Mouse (Mus musculus) brain, embryonic 14.5 days (tissue): ENCODE data around the gene Ankib1. TPM values are rescaled to one million over a fixed set of nuclear protein-coding genes. Genes with fewer than 3 reads are reported as not detected.

Experiments used
- DNase-seq: peaks from one replicate; pipeline ENCODE4 v3.0.0-alpha.2; 2011; ENCODE audit warnings: low read depth
- CTCF ChIP-seq: fragments of 200-500 bp; IDR thresholded peaks from 2 replicates; pipeline ENCODE4 v1.5.1; 2012; ENCODE audit warnings: inconsistent platforms, mild to moderate bottlenecking, moderate library complexity, borderline replicate concordance; ENCODE audit not compliant: insufficient read depth, insufficient read length; ENCODE audit errors: extremely low read depth
- POLR2A ChIP-seq: fragments of 200-500 bp; IDR thresholded peaks from 2 replicates; pipeline ENCODE4 v1.6.1; 2012; ENCODE audit warnings: mild to moderate bottlenecking, inconsistent platforms, borderline replicate concordance; ENCODE audit not compliant: poor library complexity, insufficient read depth, insufficient read length, severe bottlenecking; ENCODE audit errors: extremely low read depth
- polyA plus RNA-seq: library from polyadenylated mRNA; depleted of rRNA; stranded (reverse); fragments of >200 nt; gene quantifications from 2 replicates; pipeline ENCODE4 v1.2.3, GENCODE M21; 2012; rRNA removed

Gene Ankib1
- polyA plus RNA-seq, 1 experiment, result 27.8 TPM

DNA sequence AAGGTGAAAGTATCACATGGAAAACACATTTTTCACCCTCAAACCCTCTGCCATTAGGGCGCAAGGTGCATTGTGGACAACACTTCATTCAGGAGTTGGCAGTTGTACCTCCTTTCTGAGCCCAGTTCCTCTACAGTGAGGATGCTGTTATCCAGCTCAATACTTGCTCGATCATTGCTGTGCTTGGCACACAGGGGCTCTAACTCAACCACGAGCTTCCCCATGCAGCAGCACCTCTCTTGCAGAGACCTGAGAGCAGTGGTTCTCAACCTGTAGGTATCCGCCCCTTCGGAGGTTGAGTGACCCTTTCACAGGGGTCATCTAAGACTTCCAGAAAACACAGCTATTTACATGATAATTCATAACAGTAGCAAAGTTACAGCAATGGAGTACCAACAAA is 151.1 kb downstream of the Ankib1 start:
- no peak for DNase-seq
- TF ChIP-seq POLR2A (no peak), CTCF (no peak)

DNA sequence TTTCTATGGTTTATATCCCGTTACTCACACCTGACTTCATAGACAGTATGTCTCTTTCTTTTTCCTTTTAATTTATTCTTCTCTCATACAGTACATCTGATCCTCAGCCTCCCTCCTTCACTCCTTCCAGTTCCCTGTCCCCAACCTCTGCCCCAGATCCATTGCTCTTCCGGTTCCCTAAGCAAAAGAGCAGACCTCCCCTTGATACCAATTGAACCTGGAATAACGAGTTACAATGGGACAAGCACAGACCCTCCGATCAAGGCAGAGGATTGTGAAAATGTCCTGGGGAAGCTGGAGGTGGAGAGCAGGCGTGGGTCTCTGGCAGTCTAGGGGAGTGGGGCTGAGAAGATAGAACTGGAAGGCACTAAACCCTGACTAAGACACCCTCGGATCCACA is 151.8 kb downstream of the Ankib1 start, which contains the start of gene Tmbim7:
Tmbim7 (plus strand) TSS at position 301 of the 400 bp plus-strand sequence.
- no peak for DNase-seq

GRCm38 (mm10) chr5:3648849-3649210 is 153.9 kb downstream of the Ankib1 start:
- TF ChIP-seq POLR2A, result no peak
- TF ChIP-seq CTCF, result no peak

More for the DNA sequence above, 151.8 kb downstream of the Ankib1 start, which contains the start of gene Tmbim7:
- TF ChIP-seq CTCF (no peak), POLR2A (no peak)

DNA sequence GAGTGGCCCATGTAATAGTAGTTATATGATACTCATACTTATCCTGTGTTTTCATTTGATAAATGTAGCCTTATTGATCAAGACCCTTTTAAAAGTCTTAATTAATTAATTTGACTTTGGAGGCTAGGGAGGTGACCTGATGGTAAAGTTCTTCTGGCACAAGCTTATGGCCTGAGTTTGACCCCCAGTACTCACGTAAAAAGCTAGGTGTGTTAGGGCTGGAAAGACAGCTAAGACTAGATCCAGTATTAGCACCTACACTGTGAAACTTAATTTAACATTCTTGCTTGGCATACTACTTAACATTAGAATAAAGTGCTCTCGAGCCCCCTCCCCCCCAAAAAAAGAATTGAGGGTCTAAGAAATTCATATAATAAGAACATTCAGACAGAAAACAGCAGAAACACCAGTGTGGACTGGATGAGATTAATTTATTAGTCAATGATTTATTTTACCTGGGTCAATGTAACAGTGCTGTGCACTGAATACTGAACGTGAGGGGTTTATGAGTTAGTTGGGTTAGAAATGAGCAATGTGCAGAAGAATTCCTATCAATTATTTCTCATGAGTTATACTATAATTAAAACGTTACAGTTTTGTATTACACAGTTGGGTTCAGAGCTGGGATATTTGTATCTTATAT is 154.4 kb downstream of the Ankib1 start:
- TF ChIP-seq CTCF, result no peak
- no peak for TF ChIP-seq POLR2A
- DNase-seq, result peak; percentile 16

More at GRCm38 (mm10) chr5:3648849-3649210, 153.9 kb downstream of the Ankib1 start:
- no peak for DNase-seq

DNA sequence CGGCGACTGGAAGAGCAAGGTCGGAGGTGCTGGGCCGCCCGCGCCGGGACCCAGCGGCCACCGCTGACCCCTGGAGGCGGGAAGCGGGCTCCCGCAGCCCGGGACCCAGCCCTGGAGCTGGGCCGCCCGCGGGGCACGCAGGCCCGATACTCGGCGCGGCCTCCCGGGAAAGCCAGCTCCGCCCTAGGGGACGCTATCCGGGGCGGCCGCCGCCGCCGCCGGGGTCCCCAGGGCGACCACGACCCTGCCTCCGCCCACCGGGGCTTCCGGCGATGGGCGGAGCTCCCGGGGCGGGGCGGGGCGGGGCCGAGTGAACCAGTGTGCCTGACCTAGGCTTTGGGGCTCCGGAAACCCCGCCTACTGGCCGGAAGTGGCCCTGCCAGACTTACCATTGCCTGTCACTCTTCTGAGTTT is 155.0 kb downstream of the Ankib1 start:
- TF ChIP-seq POLR2A (peak; percentile 92), CTCF (peak; percentile 40; the same call in 1 of the 2 replicates)
- DNase-seq, result peak; percentile 93

DNA sequence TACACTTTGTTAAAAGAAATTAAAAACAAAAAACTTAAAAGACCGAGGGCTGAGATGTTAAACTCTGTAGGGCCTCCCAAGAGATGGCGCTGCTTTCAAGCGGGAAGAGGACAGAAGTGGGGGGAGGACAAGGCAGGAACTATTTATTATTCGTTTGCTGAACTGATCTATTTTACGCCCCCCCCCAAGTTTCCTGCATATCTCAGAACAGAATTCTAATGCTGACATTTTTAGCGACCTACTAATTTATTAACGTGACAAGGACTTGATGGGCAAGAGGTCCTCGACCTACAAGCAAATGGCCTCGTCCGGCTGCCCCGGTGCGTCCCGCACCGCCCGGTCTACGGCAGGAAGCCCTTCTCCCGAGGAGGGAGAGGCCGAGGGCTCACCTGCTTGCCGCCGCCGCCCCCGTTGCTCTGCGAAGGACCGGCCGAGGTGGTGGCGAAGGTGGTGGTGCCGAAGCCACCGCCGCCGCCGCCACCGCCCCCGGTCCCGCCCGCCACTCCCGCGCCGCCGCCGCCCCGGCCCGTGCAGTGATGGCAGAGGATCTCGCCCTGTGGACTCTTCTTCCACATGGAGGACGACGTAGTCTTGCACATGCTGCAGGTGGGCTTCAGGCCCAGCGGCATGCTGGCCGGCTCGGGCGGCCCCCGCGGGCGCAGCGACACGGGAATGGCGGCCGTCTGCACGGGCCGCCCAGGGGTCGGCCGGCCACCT is 155.6 kb downstream of the Ankib1 start:
- TF ChIP-seq POLR2A (no peak), CTCF (peak; percentile 52; the same call in 1 of the 2 replicates)
- DNase-seq, result peak; percentile 84

DNA sequence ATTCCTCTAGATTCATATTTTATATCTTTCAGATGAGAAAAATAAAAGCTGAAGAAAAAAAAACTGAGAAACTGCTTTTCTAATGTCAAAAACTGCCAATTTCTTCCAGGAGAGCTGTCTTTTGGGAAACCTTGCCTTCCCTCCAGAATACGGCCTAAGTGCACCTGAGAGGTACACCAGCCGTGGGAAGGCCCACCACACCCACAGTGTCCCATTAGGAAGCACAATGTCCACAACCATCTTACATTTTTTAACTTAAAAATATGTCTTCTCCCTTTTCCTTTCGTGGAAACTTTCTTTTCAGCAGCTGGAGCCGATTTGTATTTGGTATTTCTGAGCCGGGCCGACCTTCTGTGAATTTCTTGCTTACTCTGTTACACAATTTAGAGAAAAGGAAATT is 156.2 kb downstream of the Ankib1 start:
- DNase-seq, result no peak
- TF ChIP-seq POLR2A, result no peak
- no peak for TF ChIP-seq CTCF

- no peak for DNase-seq
- no peak for TF ChIP-seq CTCF
- TF ChIP-seq POLR2A, result no peak
Observed at GRCm38 (mm10) chr5:3645326-3645725, 157.4 kb downstream of the Ankib1 start.

DNA sequence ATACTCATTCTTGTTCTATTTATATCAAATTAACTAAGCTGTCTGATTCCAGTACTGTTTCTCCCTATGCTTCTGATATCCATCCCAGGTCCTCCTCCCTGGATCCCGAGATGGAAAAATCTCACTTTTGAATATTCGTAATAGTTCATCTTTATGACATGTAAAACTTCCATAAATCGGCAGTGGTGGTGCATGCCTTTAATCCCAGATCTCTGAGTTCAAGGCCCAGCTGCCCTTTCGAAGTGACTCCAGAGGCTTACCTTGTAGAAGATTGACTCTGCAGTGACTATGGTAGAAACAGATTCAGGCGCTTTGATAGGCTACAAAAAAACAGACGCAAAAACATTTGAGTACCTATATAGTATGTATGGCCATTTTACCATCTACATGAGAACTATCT is 158.1 kb downstream of the Ankib1 start:
- no peak for DNase-seq
- TF ChIP-seq POLR2A, result no peak
- no peak for TF ChIP-seq CTCF

Other genes starting within 250 kb of the Ankib1 start
- 5.5 and 5.8 TPM in 2 replicates for gene 1700109H08Rik, start 231.4 kb downstream of the Ankib1 start, polyA plus RNA-seq
- 24.6 and 24.7 TPM in 2 replicates for gene Pex1, start 206.9 kb downstream of the Ankib1 start, polyA plus RNA-seq
- 11.2 and 12.3 TPM in 2 replicates for gene Rbm48, start 206.3 kb downstream of the Ankib1 start, polyA plus RNA-seq
- gene Tmbim7, start 151.7 kb downstream of the Ankib1 start, polyA plus RNA-seq, result not detected in 2 replicates
- 52.7 and 73.9 TPM in 2 replicates for gene Gatad1, start 145.7 kb downstream of the Ankib1 start, polyA plus RNA-seq
- 46.4 and 50.0 TPM in 2 replicates for gene Krit1, start 259 bp upstream of the Ankib1 start, polyA plus RNA-seq
- gene Lrrd1, start 42.2 kb upstream of the Ankib1 start, polyA plus RNA-seq, result 0.05 and 0.11 TPM in 2 replicates
- 5.2 and 6.1 TPM in 2 replicates for gene Mterf1a, start 91.0 kb upstream of the Ankib1 start, polyA plus RNA-seq
- gene Akap9, start 125.1 kb upstream of the Ankib1 start, polyA plus RNA-seq, result 61.0 and 79.1 TPM in 2 replicates